Mouse (Mus musculus): ENCODE results near the gene BC048679.

DNA sequence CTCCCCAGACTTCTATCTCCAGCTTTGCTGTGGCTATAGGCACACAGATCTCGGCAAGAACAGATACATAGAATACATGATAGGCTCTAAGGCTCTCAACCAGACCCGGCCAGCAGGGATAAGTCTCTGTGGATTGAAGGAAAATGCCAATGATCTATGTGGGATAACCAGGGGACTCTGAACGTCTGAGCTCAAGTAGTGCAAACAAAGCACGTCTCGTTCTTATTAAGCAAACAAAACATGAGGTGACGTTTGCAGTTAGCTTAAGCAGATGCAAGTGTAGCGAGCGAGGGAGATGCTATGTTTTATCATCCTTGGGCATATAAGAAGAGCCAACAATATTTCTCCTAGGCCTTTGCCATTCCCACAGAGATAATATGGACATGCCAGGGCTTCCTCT lies 44.9 kb upstream of the BC048679 start:
- TF ChIP-seq CTCF (IDR thresholded peaks at IDR 0.05; ENCODE audit: low read depth, low read length) (no peak), POLR2A (IDR thresholded peaks at IDR 0.05; ENCODE audit: borderline replicate concordance, low read depth, low read length) (no peak)
